Mouse (Mus musculus): ENCODE measurements around the gene Zfp811. TPM values are rescaled to one million over a fixed set of nuclear protein-coding genes. Genes with fewer than 3 reads are reported as not detected.

The Zfp811 gene
- polyA plus RNA-seq, 1 experiment from 2014 or later = 5.4 TPM

DNA sequence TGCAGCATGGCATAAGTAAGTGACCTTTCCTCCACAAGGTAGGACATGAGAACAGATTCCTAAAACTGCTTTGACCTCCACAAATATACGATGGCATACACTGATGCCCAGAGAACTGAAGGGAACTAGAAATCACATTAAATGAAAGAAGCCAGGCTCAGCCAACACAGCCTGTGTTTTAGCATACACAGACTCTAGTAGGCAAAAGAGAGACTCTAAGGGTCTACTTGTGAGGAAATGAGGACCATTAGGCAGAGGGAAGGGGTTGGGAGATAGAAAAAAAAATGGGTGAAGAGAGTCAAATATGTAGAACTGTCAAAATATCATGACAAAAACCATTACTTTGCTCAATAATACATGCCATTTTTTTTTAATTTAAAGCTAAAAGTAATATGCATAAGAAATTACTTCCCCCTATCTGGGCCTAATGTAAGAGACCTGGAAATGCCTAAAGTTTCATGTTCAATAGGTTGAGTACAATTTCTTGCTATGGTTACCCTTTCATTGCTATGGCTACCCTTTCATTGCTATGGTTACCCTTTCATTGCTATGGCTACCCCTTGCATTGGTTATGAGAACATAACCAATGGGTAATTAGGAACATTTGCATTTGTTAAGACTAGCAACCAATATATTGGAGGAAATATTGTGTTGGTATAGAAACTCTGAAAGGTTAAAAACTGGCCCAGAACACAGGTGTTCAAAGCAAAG is 6.5 kb upstream of the Zfp811 start:
- H3K4me1 ChIP-seq (ENCODE audit: control insufficient read depth, insufficient read depth, low read length) = no peaks in the 10 kb centered on the region
- no peak overlapping the region for H3K4me3 ChIP-seq (ENCODE audit: low read depth, low read length)
- no peaks in the 10 kb centered on the region for H3K9me3 ChIP-seq (ENCODE audit: control insufficient read depth, low read depth, low read length)
- peaks cover 28% of the 10 kb centered on the region for H3K36me3 ChIP-seq (ENCODE audit: control insufficient read depth, insufficient read depth, low read length)
- no peak for ATAC-seq (ENCODE audit: insufficient number of reproducible peaks, insufficient read depth, low FRiP score, low read depth)
- H3K27me3 ChIP-seq (ENCODE audit: control insufficient read depth, insufficient read depth, low read length) = no peaks in the 10 kb centered on the region
- H3K4me2 ChIP-seq (replicated peaks; ENCODE audit: low read depth, low read length) = no peak overlapping the region
- H3K9ac ChIP-seq (replicated peaks; ENCODE audit: low read depth, low read length) = no peak overlapping the region
- no peak overlapping the region for H3K27ac ChIP-seq (ENCODE audit: low read length)
- WGBS = 97% methylated on average over 1 of the region's 1 CpGs

DNA sequence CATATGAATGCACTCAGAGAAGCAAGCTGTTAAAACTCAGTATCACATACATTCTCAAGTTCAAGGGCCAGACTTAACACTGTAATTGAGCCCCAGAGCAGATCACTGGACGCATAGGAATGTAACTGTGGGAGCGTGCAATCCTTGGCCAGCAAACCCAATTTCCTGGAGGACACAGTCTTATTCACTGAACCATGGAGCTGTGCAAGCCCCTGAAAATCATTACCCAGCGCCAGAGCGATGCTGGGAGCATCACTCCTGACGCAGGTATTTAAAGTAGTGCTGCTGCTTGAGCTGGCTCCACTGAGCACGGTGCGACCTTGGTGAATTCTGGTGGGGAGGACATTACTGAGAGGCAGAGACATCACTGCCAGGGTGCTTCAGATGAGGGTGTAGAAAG is 4.4 kb upstream of the Zfp811 start:
- no peak for ATAC-seq (ENCODE audit: insufficient number of reproducible peaks, insufficient read depth, low FRiP score, low read depth)
- no peak overlapping the region for H3K9ac ChIP-seq (replicated peaks; ENCODE audit: low read depth, low read length)
- H3K36me3 ChIP-seq (ENCODE audit: control insufficient read depth, insufficient read depth, low read length) = peaks cover 10% of the 10 kb centered on the region
- no peaks in the 10 kb centered on the region for H3K27me3 ChIP-seq (ENCODE audit: control insufficient read depth, insufficient read depth, low read length)
- H3K27ac ChIP-seq (ENCODE audit: low read length) = no peak overlapping the region
- H3K4me3 ChIP-seq (ENCODE audit: low read depth, low read length) = no peak overlapping the region
- 84% methylated on average over 7 of the region's 7 CpGs for WGBS
- no peak overlapping the region for H3K4me2 ChIP-seq (replicated peaks; ENCODE audit: low read depth, low read length)
- no peaks in the 10 kb centered on the region for H3K4me1 ChIP-seq (ENCODE audit: control insufficient read depth, insufficient read depth, low read length)
- H3K9me3 ChIP-seq (ENCODE audit: control insufficient read depth, low read depth, low read length) = no peaks in the 10 kb centered on the region

DNA sequence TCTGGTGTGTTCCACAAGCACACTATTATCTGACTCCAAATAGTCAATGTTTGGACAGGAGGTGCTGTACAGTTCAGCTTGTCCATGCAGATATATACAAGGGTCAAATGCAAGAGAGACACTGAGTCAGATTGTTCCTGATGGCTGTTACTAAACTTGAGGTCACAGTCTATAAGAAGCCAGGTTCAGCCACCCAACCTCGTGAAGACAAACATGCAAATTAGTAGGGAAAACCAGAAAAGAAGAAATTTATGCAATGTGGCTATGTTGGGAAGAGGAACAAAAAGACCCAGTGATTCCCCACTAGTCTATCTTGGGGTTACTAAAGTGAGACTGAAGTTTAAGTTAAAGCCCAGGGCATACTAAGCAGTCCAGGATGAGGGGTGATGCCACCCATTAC is 917 bp upstream of the Zfp811 start:
- no peaks in the 10 kb centered on the region for H3K36me3 ChIP-seq (ENCODE audit: control insufficient read depth, insufficient read depth, low read length)
- no peak overlapping the region for H3K9ac ChIP-seq (replicated peaks; ENCODE audit: low read depth, low read length)
- no peaks in the 10 kb centered on the region for H3K4me1 ChIP-seq (ENCODE audit: control insufficient read depth, insufficient read depth, low read length)
- H3K27ac ChIP-seq (ENCODE audit: low read length) = no peak overlapping the region
- H3K27me3 ChIP-seq (ENCODE audit: control insufficient read depth, insufficient read depth, low read length) = no peaks in the 10 kb centered on the region
- H3K9me3 ChIP-seq (ENCODE audit: control insufficient read depth, low read depth, low read length) = no peaks in the 10 kb centered on the region
- 44% methylated on average over 1 of the region's 1 CpGs for WGBS
- H3K4me2 ChIP-seq (replicated peaks; ENCODE audit: low read depth, low read length) = no peak overlapping the region
- no peak for ATAC-seq (ENCODE audit: insufficient number of reproducible peaks, insufficient read depth, low FRiP score, low read depth)
- no peak overlapping the region for H3K4me3 ChIP-seq (ENCODE audit: low read depth, low read length)

DNA sequence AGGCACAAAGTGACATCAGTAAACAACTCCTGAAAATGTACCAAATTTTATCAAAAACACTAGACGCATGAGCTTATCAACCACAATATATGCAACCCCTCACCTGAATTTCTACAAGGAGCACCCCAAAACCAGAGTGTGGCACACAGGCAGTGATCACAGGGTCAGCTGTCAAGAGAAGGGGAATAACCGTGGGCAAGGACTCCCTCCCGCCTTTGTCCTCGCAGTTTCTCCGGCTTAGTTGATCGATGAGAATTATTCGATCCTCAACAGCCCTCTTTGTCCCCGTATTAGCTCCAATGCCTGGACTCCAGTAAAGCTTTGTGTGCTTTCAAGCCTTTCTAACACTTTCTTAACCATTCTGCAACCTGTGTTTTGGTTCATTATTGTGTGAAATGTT is 810 bp downstream of the Zfp811 start:
- Histone ChIP-seq H3K4me1 (ENCODE audit: control insufficient read depth, insufficient read depth, low read length) (no peaks in the 10 kb centered on the region), H3K27me3 (ENCODE audit: control insufficient read depth, insufficient read depth, low read length) (no peaks in the 10 kb centered on the region), H3K9me3 (ENCODE audit: control insufficient read depth, low read depth, low read length) (no peaks in the 10 kb centered on the region), H3K4me2 (replicated peaks; ENCODE audit: low read depth, low read length) (peak overlapping the region; percentile 60), H3K27ac (ENCODE audit: low read length) (no peak overlapping the region), H3K4me3 (ENCODE audit: low read depth, low read length) (peak overlapping the region; percentile 40), H3K9ac (replicated peaks; ENCODE audit: low read depth, low read length) (no peak overlapping the region; the same call in 1 of the 2 replicates), H3K36me3 (ENCODE audit: control insufficient read depth, insufficient read depth, low read length) (no peaks in the 10 kb centered on the region)
- WGBS = 8% methylated on average over 8 of the region's 8 CpGs
- ATAC-seq (ENCODE audit: insufficient number of reproducible peaks, insufficient read depth, low FRiP score, low read depth) = no peak

DNA sequence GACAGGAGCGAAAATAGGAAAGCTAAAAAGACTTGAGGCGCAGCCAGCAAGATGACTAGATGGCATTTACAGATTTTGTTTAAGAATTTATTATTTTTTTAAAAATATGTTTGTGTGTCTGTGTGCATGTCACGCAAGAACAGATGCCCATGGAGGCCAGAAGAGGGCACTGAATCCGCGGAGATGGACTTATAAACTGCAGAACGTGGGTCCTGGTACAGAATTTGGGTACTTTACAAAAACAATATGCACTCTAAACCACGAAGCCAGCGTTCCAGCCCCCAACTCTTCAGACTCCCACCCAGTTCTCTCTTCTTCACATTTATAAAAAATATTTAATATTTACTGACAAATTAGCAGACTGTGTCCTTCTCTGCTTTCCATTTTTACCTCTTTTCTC is 20.5 kb downstream of the Zfp811 start:
- peaks cover 6% of the 10 kb centered on the region; the same call in 1 of the 2 replicates for H3K36me3 ChIP-seq (ENCODE audit: control insufficient read depth, insufficient read depth, low read length)
- no peak overlapping the region for H3K9ac ChIP-seq (replicated peaks; ENCODE audit: low read depth, low read length)
- 76% methylated on average over 8 of the region's 8 CpGs for WGBS
- no peak overlapping the region for H3K4me3 ChIP-seq (ENCODE audit: low read depth, low read length)
- peaks cover 12% of the 10 kb centered on the region for H3K4me1 ChIP-seq (ENCODE audit: control insufficient read depth, insufficient read depth, low read length)
- no peak for ATAC-seq (ENCODE audit: insufficient number of reproducible peaks, insufficient read depth, low FRiP score, low read depth)
- peak overlapping the region; percentile 65 for H3K4me2 ChIP-seq (replicated peaks; ENCODE audit: low read depth, low read length)
- no peaks in the 10 kb centered on the region for H3K9me3 ChIP-seq (ENCODE audit: control insufficient read depth, low read depth, low read length)
- H3K27me3 ChIP-seq (ENCODE audit: control insufficient read depth, insufficient read depth, low read length) = no peaks in the 10 kb centered on the region
- H3K27ac ChIP-seq (ENCODE audit: low read length) = no peak overlapping the region

DNA sequence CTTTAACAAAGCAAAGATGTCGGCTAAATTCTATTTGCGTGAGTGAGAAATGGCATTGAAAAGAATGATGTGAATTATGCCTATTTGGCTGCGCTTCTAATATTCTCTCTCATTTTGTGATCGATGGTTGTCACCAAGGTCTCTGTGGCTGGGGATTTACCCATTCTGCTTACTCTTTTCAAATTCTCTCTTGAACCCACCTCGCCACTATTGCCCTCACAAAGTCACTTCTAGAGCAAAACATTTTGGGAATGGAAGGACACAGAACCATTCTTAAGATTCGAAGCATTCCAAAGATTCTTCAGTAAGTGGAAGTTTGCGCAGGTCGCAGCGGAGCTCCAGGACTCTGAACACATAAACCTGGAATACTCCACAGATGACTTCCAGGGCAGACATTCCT is 21.2 kb downstream of the Zfp811 start:
- ATAC-seq (ENCODE audit: insufficient number of reproducible peaks, insufficient read depth, low FRiP score, low read depth) = no peak
- peaks cover 12% of the 10 kb centered on the region for H3K4me1 ChIP-seq (ENCODE audit: control insufficient read depth, insufficient read depth, low read length)
- 4% methylated on average over 9 of the region's 9 CpGs for WGBS

DNA sequence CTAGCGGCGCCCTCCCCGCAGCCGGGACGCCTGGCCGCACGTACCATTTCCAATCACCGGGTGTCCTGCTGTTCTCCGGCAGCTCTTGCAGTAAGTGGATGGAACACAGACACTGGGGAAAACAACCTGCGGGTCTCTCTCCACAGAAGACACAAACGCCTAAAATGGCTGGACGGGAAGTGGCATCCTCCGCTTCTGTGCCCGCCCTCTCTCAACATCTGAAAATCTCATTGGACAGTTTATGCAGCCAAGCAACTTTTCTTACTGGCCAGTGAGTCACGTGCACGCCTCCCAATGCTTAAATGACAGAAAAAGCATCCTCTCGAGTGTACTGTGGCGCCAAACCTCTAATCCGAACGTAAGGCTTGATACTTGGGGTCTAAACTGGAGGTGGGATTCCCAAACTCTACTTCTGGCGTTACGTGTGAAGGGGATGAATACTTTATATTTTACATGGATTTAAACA is 21.6 kb downstream of the Zfp811 start, which contains the start of gene Zfp871:
Gene Zfp871 (minus strand): TSS at position 194 of the 466 bp plus-strand sequence.
- WGBS = under 1% methylated on average over 22 of the region's 22 CpGs
- Histone ChIP-seq H3K27ac (ENCODE audit: low read length) (peak within 1 kb of the TSS; percentile 94), H3K36me3 (ENCODE audit: control insufficient read depth, insufficient read depth, low read length) (peaks cover 10% of the 10 kb centered on the region; the same call in 1 of the 2 replicates), H3K4me2 (replicated peaks; ENCODE audit: low read depth, low read length) (peak within 1 kb of the TSS; percentile 76), H3K9me3 (ENCODE audit: control insufficient read depth, low read depth, low read length) (no peaks in the 10 kb centered on the region), H3K4me1 (ENCODE audit: control insufficient read depth, insufficient read depth, low read length) (peaks cover 12% of the 10 kb centered on the region), H3K4me3 (ENCODE audit: low read depth, low read length) (peak within 1 kb of the TSS; percentile 78), H3K9ac (replicated peaks; ENCODE audit: low read depth, low read length) (peak within 1 kb of the TSS; percentile 91), H3K27me3 (ENCODE audit: control insufficient read depth, insufficient read depth, low read length) (no peaks in the 10 kb centered on the region)
- peak; percentile 95 for ATAC-seq (ENCODE audit: insufficient number of reproducible peaks, insufficient read depth, low FRiP score, low read depth)

More for the DNA sequence above, 21.2 kb downstream of the Zfp811 start:
- H3K4me3 ChIP-seq (ENCODE audit: low read depth, low read length) = peak overlapping the region; percentile 78
- H3K4me2 ChIP-seq (replicated peaks; ENCODE audit: low read depth, low read length) = peak overlapping the region; percentile 65
- H3K9me3 ChIP-seq (ENCODE audit: control insufficient read depth, low read depth, low read length) = no peaks in the 10 kb centered on the region
- H3K9ac ChIP-seq (replicated peaks; ENCODE audit: low read depth, low read length) = peak overlapping the region; percentile 91
- peaks cover 10% of the 10 kb centered on the region; the same call in 1 of the 2 replicates for H3K36me3 ChIP-seq (ENCODE audit: control insufficient read depth, insufficient read depth, low read length)
- peak overlapping the region; percentile 15; the same call in 1 of the 2 replicates for H3K27ac ChIP-seq (ENCODE audit: low read length)
- no peaks in the 10 kb centered on the region for H3K27me3 ChIP-seq (ENCODE audit: control insufficient read depth, insufficient read depth, low read length)

DNA sequence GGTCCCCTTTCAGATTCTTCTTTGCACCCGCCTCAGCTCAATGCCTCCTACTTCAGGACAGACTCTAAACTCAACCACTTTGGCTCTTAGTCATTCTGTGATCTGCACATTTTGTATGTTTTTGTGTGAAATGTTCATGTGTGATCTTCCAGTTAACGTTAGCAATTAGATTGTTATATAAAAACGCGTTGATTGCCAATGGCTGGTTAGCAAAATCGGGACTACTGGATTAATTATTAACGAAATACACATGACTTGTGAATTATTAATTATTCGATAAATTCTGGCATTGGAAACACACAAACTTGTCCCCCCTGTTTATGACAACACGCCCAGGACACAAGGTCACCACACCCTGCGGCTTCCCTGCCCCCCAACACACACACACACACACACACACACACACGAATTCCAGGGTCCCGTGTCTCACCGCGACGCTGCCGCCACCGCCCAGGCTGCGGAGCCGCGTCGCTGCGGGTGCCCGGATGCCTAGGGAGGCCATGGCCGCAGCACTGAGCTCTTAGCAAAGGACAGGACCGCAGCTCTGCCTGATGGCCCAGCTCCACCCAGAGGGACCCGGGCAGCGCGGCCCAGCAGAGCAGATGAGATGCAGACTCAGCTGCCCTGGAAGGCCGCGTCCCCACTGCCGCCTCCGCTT is 22.2 kb downstream of the Zfp811 start:
- Histone ChIP-seq H3K9me3 (ENCODE audit: control insufficient read depth, low read depth, low read length) (no peaks in the 10 kb centered on the region), H3K4me1 (ENCODE audit: control insufficient read depth, insufficient read depth, low read length) (peaks cover 12% of the 10 kb centered on the region), H3K4me3 (ENCODE audit: low read depth, low read length) (peak overlapping the region; percentile 78), H3K27ac (ENCODE audit: low read length) (peak overlapping the region; percentile 94), H3K4me2 (replicated peaks; ENCODE audit: low read depth, low read length) (peak overlapping the region; percentile 76), H3K27me3 (ENCODE audit: control insufficient read depth, insufficient read depth, low read length) (no peaks in the 10 kb centered on the region), H3K9ac (replicated peaks; ENCODE audit: low read depth, low read length) (peak overlapping the region; percentile 91), H3K36me3 (ENCODE audit: control insufficient read depth, insufficient read depth, low read length) (peaks cover 10% of the 10 kb centered on the region; the same call in 1 of the 2 replicates)
- peak; percentile 80 for ATAC-seq (ENCODE audit: insufficient number of reproducible peaks, insufficient read depth, low FRiP score, low read depth)
- WGBS = 1% methylated on average over 31 of the region's 31 CpGs
